Mouse (Mus musculus): ENCODE data around the gene Gm3012. TPM values are rescaled to one million over a fixed set of nuclear protein-coding genes. Genes with fewer than 3 reads are reported as not detected.
"Not testable (repeated sequence)": the region's sequence is repeated elsewhere in the genome, so short reads cannot be mapped to it uniquely, and the experiment has no call there.

Gene Gm3012
- not detected in 2 replicates for polyA plus RNA-seq (2015; fragmentation: Nextera tagmentation; extraction: Ambion mirVana)

GRCm38 (mm10) chr14:3634212-3634611, at the start of gene Gm3012:
Gene Gm3012, plus strand, starts transcription at chr14:3634512.
- H3K36me3 ChIP-seq; H3K4me2 ChIP-seq; H3K9me3 ChIP-seq (replicated peaks); H3K9ac ChIP-seq (replicated peaks); H3K27ac ChIP-seq (replicated peaks); H3K4me1 ChIP-seq; ATAC-seq (ENCODE audit: low FRiP score); H3K27me3 ChIP-seq (replicated peaks); H3K4me3 ChIP-seq (replicated peaks): not testable (repeated sequence)
- WGBS, result no CpG with 5 or more reads among the region's 2 CpGs

- not testable (repeated sequence) for H3K4me1 ChIP-seq; H3K9me3 ChIP-seq (replicated peaks); H3K4me3 ChIP-seq (replicated peaks); H3K36me3 ChIP-seq; ATAC-seq (ENCODE audit: low FRiP score); H3K4me2 ChIP-seq; H3K27ac ChIP-seq (replicated peaks); H3K9ac ChIP-seq (replicated peaks); H3K27me3 ChIP-seq (replicated peaks)
- no CpG with 5 or more reads among the region's 32 CpGs for WGBS
These were observed 17.4 kb downstream of the Gm3012 start, which contains the start of gene Gm3020 for GRCm38 (mm10) chr14:3651730-3652129. Gene Gm3020, plus strand, starts transcription at chr14:3652030.

GRCm38 (mm10) chr14:3688483-3688882, 54.2 kb downstream of the Gm3012 start, which contains the start of gene Gm3043:
Gene Gm3043, plus strand, starts transcription at chr14:3688783.
- not testable (repeated sequence) for H3K27me3 ChIP-seq (replicated peaks)

More at GRCm38 (mm10) chr14:3688483-3688882, 54.2 kb downstream of the Gm3012 start, which contains the start of gene Gm3043:
- no CpG with 5 or more reads among the region's 3 CpGs for WGBS
- not testable (repeated sequence) for H3K27ac ChIP-seq (replicated peaks); H3K4me3 ChIP-seq (replicated peaks); H3K4me1 ChIP-seq; H3K9me3 ChIP-seq (replicated peaks); ATAC-seq (ENCODE audit: low FRiP score); H3K9ac ChIP-seq (replicated peaks); H3K4me2 ChIP-seq; H3K36me3 ChIP-seq

Other genes with a start within 250 kb of the Gm3012 start
- gene Gm10413, start 239.4 kb upstream of the Gm3012 start, polyA plus RNA-seq (2015; fragmentation: Nextera tagmentation; extraction: Ambion mirVana), result not detected in 2 replicates
- 17.7 and 23.2 TPM in 2 replicates for gene Gm10409, start 221.9 kb upstream of the Gm3012 start, polyA plus RNA-seq (2015; fragmentation: Nextera tagmentation; extraction: Ambion mirVana)
- 7.0 and 10.8 TPM in 2 replicates for gene Gm3005, start 206.4 kb upstream of the Gm3012 start, polyA plus RNA-seq (2015; fragmentation: Nextera tagmentation; extraction: Ambion mirVana)
- gene Gm10408, start 185.1 kb upstream of the Gm3012 start, polyA plus RNA-seq (2015; fragmentation: Nextera tagmentation; extraction: Ambion mirVana), result not detected in 2 replicates
- gene Gm3020, start 17.5 kb downstream of the Gm3012 start, polyA plus RNA-seq (2015; fragmentation: Nextera tagmentation; extraction: Ambion mirVana), result 17.7 and 23.2 TPM in 2 replicates
- not detected in 2 replicates for gene Gm3043, start 54.3 kb downstream of the Gm3012 start, polyA plus RNA-seq (2015; fragmentation: Nextera tagmentation; extraction: Ambion mirVana)
- gene Gm3002, start 175.6 kb downstream of the Gm3012 start, polyA plus RNA-seq (2015; fragmentation: Nextera tagmentation; extraction: Ambion mirVana), result 4.2 and 4.9 TPM in 2 replicates
- gene Gm3033, start 211.7 kb downstream of the Gm3012 start, polyA plus RNA-seq (2015; fragmentation: Nextera tagmentation; extraction: Ambion mirVana), result not detected in 2 replicates
- gene Gm2916, start 249.7 kb downstream of the Gm3012 start, polyA plus RNA-seq (2015; fragmentation: Nextera tagmentation; extraction: Ambion mirVana), result not detected in 2 replicates